Mouse (Mus musculus) right cerebral cortex, postnatal 25 days (tissue): ENCODE measurements at regions not wholly inside any gene's neighbourhood (a gene's known extent, or its start where the extent isn't known, plus 50 kb on each side); places are given as distances from the start of the nearest gene placed in this dataset.
"Not testable (repeated sequence)": the region's sequence is repeated elsewhere in the genome, so short reads cannot be mapped to it uniquely, and the experiment has no call there.

Experiments used
- DNase-seq: peaks from one replicate; pipeline ENCODE4 v3.0.0; 2022

- no peak for DNase-seq
These were observed 58.3 kb downstream of the Vcpkmt start for GRCm38 (mm10) chr12:69524337-69525035.

GRCm38 (mm10) chr12:69519869-69520268 lies 63.0 kb downstream of the Vcpkmt start:
- DNase-seq = no peak

GRCm38 (mm10) chr12:69519028-69519427 lies 63.8 kb downstream of the Vcpkmt start:
- no peak for DNase-seq

- DNase-seq = no peak
These were observed 65.2 kb downstream of the Vcpkmt start for GRCm38 (mm10) chr12:69517616-69518015.

- no peak for DNase-seq
These were observed 66.4 kb downstream of the Vcpkmt start for GRCm38 (mm10) chr12:69516314-69516916.

- no peak for DNase-seq
These were observed 67.0 kb downstream of the Vcpkmt start for GRCm38 (mm10) chr12:69515850-69516249.

GRCm38 (mm10) chr12:69515117-69515516 lies 67.7 kb downstream of the Vcpkmt start:
- no peak for DNase-seq

GRCm38 (mm10) chr12:69513166-69513565 lies 69.7 kb downstream of the Vcpkmt start:
- DNase-seq = no peak

- no peak for DNase-seq
These were observed 72.1 kb downstream of the Vcpkmt start for GRCm38 (mm10) chr12:69510736-69511135.

GRCm38 (mm10) chr12:69509180-69509579 lies 73.6 kb downstream of the Vcpkmt start:
- DNase-seq = not testable (repeated sequence)

- DNase-seq = no peak
These were observed 74.9 kb downstream of the Vcpkmt start for GRCm38 (mm10) chr12:69507906-69508305.

GRCm38 (mm10) chr12:69507333-69507732 lies 75.5 kb downstream of the Vcpkmt start:
- DNase-seq = no peak

GRCm38 (mm10) chr12:69502706-69503070 lies 80.1 kb downstream of the Vcpkmt start:
- no peak for DNase-seq

- peak; percentile 50 for DNase-seq
These were observed 80.8 kb downstream of the Vcpkmt start for GRCm38 (mm10) chr12:69501783-69502705.

- no peak for DNase-seq
These were observed 81.5 kb downstream of the Vcpkmt start for GRCm38 (mm10) chr12:69501346-69501730.

GRCm38 (mm10) chr12:69500600-69501345 lies 82.1 kb downstream of the Vcpkmt start:
- DNase-seq = no peak

GRCm38 (mm10) chr12:69497121-69497520 lies 85.7 kb downstream of the Vcpkmt start:
- DNase-seq = peak; percentile 30

GRCm38 (mm10) chr12:69496341-69496904 lies 86.4 kb downstream of the Vcpkmt start:
- DNase-seq = no peak

- no peak for DNase-seq
These were observed 87.1 kb downstream of the Vcpkmt start for GRCm38 (mm10) chr12:69495776-69496175.

- DNase-seq = no peak
These were observed 88.2 kb downstream of the Vcpkmt start for GRCm38 (mm10) chr12:69494648-69495047.

- DNase-seq = no peak
These were observed 93.1 kb downstream of the Vcpkmt start for GRCm38 (mm10) chr12:69489686-69490085.

GRCm38 (mm10) chr12:69486903-69487302 lies 95.9 kb downstream of the Vcpkmt start:
- no peak for DNase-seq
